Mouse (Mus musculus) forebrain, embryonic 15.5 days (tissue): ENCODE results near the gene Gjb2. TPM values are rescaled to one million over a fixed set of nuclear protein-coding genes. Genes with fewer than 3 reads are reported as not detected.
"Not testable (repeated sequence)": the region's sequence is repeated elsewhere in the genome, so short reads cannot be mapped to it uniquely, and the experiment has no call there.

Experiments
- ATAC-seq: fragments of 200-750 bp; cut with Nextera tagmentation; replicated peaks from 2 replicates; pipeline ENCODE4 v1.8.0; 2017; ENCODE audit warnings: mild to moderate bottlenecking, moderate TSS enrichment, moderate library complexity
- H3K27ac ChIP-seq: fragments of 300-500 bp; sonication (generic); replicated peaks from 2 replicates; pipeline ENCODE4 v1.5.1; 2015; ENCODE audit warnings: mild to moderate bottlenecking, inconsistent platforms
- H3K27me3 ChIP-seq: fragments of 300-500 bp; sonication (generic); 2 replicates; pipeline ENCODE4 v1.6.1; 2015; ENCODE audit warnings: inconsistent platforms
- H3K36me3 ChIP-seq: fragments of 300-500 bp; sonication (generic); 2 replicates; pipeline ENCODE4 v1.6.1; 2015; ENCODE audit warnings: mild to moderate bottlenecking, inconsistent platforms
- H3K4me1 ChIP-seq: fragments of 300-500 bp; sonication (generic); 2 replicates; pipeline ENCODE4 v1.6.1; 2015; ENCODE audit warnings: inconsistent platforms
- H3K4me2 ChIP-seq: fragments of 300-500 bp; sonication (generic); replicated peaks from 2 replicates; pipeline ENCODE4 v1.6.1; 2015; ENCODE audit warnings: mild to moderate bottlenecking, inconsistent platforms
- H3K4me3 ChIP-seq: fragments of 300-500 bp; sonication (generic); 2 replicates; pipeline ENCODE4 v1.5.1; 2015; ENCODE audit warnings: mild to moderate bottlenecking, inconsistent platforms
- H3K9ac ChIP-seq: fragments of 300-500 bp; sonication (generic); replicated peaks from 2 replicates; pipeline ENCODE4 v1.6.1; 2015; ENCODE audit warnings: mild to moderate bottlenecking, inconsistent platforms
- H3K9me3 ChIP-seq: fragments of 300-500 bp; sonication (generic); 2 replicates; pipeline ENCODE4 v1.6.1; 2016; ENCODE audit warnings: inconsistent platforms
- WGBS: fragments of 180-500 bp; shearing (Covaris S2); methylation state at CpG from one replicate; pipeline ENCODE4 v1.1.7; 2015; ENCODE audit warnings: mixed read lengths; 5-methylcytosine and 5-hydroxymethylcytosine counted together
- polyA plus RNA-seq: library from polyadenylated mRNA; unstranded; fragments of >200 nt; fragmentation: Nextera tagmentation; extraction: Ambion mirVana; gene quantifications from 2 replicates; pipeline ENCODE4 v1.2.1, GENCODE M21; 2015

The Gjb2 gene
- polyA plus RNA-seq, 1 experiment from 2014 or later: 5.3 TPM

DNA sequence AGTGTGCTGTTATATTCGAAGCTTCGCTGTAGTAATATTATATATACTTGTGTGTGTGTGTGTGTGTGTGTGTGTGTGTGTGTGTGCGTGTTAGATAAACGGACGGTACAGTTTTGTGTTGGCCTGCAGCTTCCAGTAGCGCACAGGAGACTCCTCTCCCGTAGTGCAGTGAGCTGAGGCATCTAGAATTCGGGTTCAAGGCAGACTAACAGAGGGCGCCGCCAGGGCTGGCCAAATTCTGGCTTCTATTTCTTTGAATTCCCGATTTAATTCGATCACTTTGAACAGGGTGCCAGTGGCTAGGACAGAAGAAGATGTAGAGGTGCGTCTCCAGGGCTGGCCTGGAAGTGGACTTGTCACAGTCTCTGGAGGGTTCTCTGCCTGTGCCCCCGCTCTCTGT, 609 bp upstream of the Gjb2 start:
- WGBS: 12% methylated on average over 14 of the region's 14 CpGs
- Histone ChIP-seq H3K36me3 (no peaks in the 10 kb centered on the region), H3K4me3 (peak overlapping the region; percentile 54; the same call in 1 of the 2 replicates), H3K27ac (no peak overlapping the region), H3K4me1 (peaks cover 18% of the 10 kb centered on the region), H3K27me3 (peaks cover 58% of the 10 kb centered on the region), H3K9ac (no peak overlapping the region), H3K4me2 (peak overlapping the region; percentile 99), H3K9me3 (no peaks in the 10 kb centered on the region)
- no peak for ATAC-seq

DNA sequence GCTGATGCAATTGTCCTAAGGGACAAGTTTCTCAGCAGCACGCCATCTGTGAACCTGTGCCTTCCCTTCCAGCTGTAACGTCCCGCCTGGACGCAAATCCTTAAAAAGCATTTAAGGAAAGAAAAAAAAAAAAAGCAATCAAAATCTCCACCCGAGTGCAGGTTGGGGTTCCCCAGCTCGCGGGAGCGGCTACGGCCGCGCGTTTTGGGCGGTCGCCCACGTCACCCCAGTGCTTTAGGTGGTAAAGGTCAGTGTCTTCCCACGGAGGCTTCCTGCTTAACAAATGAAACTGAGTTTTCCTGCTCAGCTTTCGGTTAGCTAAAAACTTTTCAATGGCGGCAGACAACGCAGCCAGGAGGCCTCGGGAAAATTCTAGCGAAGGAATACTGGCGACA, 794 bp downstream of the Gjb2 start:
- Histone ChIP-seq H3K36me3 (no peaks in the 10 kb centered on the region), H3K4me3 (peak overlapping the region; percentile 54), H3K27ac (no peak overlapping the region), H3K27me3 (peaks cover 58% of the 10 kb centered on the region), H3K4me2 (peak overlapping the region; percentile 99), H3K9ac (peak overlapping the region; percentile 42), H3K9me3 (no peaks in the 10 kb centered on the region), H3K4me1 (peaks cover 18% of the 10 kb centered on the region)
- 3% methylated on average over 22 of the region's 22 CpGs for WGBS
- no peak for ATAC-seq

DNA sequence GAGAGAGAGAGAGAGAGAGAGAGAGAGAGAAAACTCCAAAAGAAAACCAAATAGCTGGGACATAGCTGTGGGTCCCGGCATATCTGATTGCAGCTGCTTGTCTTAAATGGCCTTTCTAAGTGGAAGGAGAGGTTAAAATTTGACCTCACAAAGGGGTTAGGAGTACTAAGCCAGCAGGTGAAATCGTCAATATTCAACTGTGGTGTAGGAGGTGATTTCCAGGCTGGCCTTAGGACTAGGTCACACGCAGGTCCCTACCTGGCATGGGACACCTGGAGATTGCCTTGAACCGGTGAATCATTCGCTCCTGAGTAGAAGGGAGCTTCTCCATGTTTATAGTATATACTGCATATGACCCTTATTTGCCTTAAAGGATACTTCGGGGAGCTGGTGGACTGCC, 1.4 kb downstream of the Gjb2 start:
- WGBS: 55% methylated on average over 6 of the region's 6 CpGs
- Histone ChIP-seq H3K4me2 (no peak overlapping the region), H3K9me3 (no peaks in the 10 kb centered on the region), H3K27ac (no peak overlapping the region), H3K9ac (no peak overlapping the region), H3K4me3 (no peak overlapping the region), H3K27me3 (peaks cover 58% of the 10 kb centered on the region), H3K36me3 (no peaks in the 10 kb centered on the region), H3K4me1 (peaks cover 18% of the 10 kb centered on the region)
- ATAC-seq: no peak

DNA sequence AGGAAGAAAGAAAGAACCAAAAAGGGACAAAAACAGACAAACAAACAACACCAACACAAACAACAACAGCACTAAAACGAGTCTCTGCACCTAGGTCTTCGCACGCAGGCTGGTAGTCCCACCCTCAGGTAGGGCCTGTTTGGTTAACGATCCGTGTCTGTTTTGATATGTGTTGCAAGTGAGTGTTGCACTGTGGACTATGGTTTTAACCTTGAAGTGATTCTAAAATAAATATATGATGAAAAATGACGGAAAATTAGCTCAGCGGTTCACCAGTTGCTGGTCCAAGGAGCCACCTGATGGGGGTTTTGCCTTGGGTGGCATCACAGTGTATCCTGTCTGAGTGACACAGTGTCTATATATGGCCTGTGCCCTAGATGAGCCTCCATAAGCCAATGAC, 2.9 kb downstream of the Gjb2 start:
- H3K9me3 ChIP-seq: no peaks in the 10 kb centered on the region
- H3K4me2 ChIP-seq: no peak overlapping the region
- H3K4me3 ChIP-seq: no peak overlapping the region
- no peak for ATAC-seq
- 92% methylated on average over 7 of the region's 7 CpGs for WGBS
- peaks cover 47% of the 10 kb centered on the region for H3K27me3 ChIP-seq
- peaks cover 18% of the 10 kb centered on the region for H3K4me1 ChIP-seq
- H3K36me3 ChIP-seq: no peaks in the 10 kb centered on the region
- H3K27ac ChIP-seq: no peak overlapping the region
- H3K9ac ChIP-seq: no peak overlapping the region

DNA sequence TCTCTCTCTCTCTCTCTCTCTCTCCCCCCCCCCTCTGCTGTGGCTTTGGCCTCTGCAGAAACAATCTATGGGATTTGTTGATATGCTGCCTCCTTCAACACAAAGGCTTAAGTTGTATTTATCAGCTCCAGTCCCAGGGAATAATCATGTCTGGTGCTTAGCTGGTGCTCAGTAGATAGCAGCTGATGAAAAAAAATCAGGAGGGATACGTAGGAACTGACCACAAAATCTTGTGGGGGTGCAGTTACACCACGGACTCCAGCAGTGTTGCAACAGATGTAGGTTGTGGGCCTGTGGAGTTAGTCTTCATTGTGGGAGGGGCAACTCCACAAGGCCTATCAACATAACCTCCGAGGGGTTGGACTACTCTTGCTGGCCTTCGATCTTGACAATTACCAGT, 8.6 kb downstream of the Gjb2 start:
- no peak for ATAC-seq
- H3K27me3 ChIP-seq: no peaks in the 10 kb centered on the region
- no peaks in the 10 kb centered on the region for H3K36me3 ChIP-seq
- H3K4me1 ChIP-seq: no peaks in the 10 kb centered on the region
- H3K27ac ChIP-seq: no peak overlapping the region
- no peak overlapping the region for H3K9ac ChIP-seq
- no peaks in the 10 kb centered on the region for H3K9me3 ChIP-seq
- no peak overlapping the region for H3K4me2 ChIP-seq
- 85% methylated on average over 4 of the region's 4 CpGs for WGBS
- no peak overlapping the region for H3K4me3 ChIP-seq

DNA sequence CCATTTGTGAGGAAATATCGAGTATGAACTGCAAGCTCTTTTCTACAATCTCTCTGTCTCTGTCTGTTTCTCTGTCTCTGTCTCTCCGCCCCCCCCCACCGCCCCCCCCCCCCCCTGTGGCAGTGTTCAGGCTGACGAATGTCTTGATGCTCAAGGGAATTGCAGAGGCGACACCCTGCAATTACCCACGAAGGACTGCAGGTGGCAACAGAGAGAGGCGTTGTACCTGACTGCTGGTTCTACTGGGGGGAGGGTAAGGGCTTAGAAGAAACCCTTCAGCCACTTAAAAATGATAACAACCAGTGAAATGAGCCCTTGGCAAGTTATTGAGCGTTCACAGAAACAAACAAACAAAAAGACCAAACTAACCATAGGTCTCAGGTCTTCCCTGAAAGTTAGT, 11.5 kb downstream of the Gjb2 start:
- Histone ChIP-seq H3K9me3 (no peaks in the 10 kb centered on the region), H3K4me2 (no peak overlapping the region), H3K4me1 (no peaks in the 10 kb centered on the region), H3K27ac (no peak overlapping the region), H3K9ac (no peak overlapping the region), H3K36me3 (no peaks in the 10 kb centered on the region), H3K4me3 (no peak overlapping the region), H3K27me3 (no peaks in the 10 kb centered on the region)
- WGBS: 6% methylated on average over 8 of the region's 8 CpGs
- ATAC-seq: no peak

DNA sequence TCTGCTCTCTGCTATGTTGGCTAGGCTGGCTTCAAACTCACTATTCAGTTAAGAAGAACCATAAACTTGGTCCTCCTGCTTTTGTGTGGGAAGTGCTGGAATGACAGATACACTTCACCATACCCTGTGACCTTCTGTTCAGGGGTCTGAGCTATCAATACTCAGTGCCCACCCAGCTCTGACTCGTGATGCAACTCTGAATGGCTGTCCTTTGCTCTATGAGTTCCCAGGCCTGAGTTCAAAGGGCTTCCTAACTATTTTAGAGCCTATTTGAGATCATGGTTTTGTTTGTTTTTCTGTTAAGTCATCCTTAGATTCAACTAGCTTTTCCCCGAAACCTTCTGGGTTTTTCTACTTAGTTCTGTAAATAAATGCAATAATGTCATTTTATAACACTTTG, 14.5 kb downstream of the Gjb2 start:
- H3K27ac ChIP-seq: no peak overlapping the region
- no peak overlapping the region for H3K4me2 ChIP-seq
- ATAC-seq: no peak
- H3K9me3 ChIP-seq: no peaks in the 10 kb centered on the region
- no peak overlapping the region for H3K4me3 ChIP-seq
- H3K36me3 ChIP-seq: no peaks in the 10 kb centered on the region
- H3K27me3 ChIP-seq: no peaks in the 10 kb centered on the region
- 63% methylated on average over 2 of the region's 2 CpGs for WGBS
- H3K4me1 ChIP-seq: no peaks in the 10 kb centered on the region
- no peak overlapping the region for H3K9ac ChIP-seq

DNA sequence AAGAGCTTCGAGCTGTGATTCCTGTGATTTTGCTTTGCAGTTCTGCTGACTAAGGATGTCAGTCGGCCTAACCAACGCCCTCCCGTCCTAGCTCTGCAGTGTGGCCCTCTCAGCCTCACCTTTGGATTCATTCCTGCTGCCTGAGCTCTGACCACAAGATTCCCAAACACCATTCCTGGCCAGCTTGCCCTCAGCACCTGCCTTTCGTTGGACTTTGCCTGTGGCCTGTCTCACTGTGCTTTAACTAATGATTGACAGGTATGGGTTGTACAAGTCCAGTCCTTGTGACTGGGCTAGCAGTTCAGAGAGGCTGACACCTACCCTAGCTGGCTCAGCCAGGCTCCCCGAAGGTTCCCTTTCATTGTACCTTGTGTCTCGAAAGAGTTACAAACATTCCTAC, 15.4 kb downstream of the Gjb2 start:
- Histone ChIP-seq H3K9me3 (no peaks in the 10 kb centered on the region), H3K27ac (no peak overlapping the region), H3K9ac (no peak overlapping the region), H3K36me3 (no peaks in the 10 kb centered on the region), H3K27me3 (no peaks in the 10 kb centered on the region), H3K4me2 (no peak overlapping the region), H3K4me3 (no peak overlapping the region), H3K4me1 (no peaks in the 10 kb centered on the region)
- WGBS: 87% methylated on average over 7 of the region's 7 CpGs
- no peak for ATAC-seq

DNA sequence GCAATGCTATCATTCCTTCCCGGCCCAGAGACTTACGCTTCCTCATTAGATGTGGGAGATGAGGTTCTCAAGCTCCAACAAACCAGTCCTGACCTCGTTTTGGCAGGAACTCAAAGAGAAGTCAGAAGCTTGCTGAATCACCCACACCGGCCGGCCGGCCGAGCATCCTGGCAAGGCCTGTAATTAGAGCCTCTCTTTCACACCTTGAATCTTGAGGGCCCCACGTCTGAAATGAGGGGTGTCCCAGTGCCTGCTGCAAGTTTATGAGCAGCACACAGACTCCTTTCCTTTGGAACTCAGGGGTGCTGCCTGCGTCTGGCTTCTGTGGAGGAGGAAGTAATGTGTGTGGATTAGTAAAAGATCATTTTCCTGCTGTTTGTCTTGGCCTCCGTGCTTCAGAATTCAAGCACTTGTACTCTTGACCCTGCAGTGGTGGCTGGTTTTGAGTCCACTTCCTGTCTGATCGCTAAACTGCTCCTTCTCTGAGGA, 20.3 kb downstream of the Gjb2 start:
- no peak for ATAC-seq
- Histone ChIP-seq H3K27me3 (no peaks in the 10 kb centered on the region), H3K4me3 (no peak overlapping the region), H3K4me2 (no peak overlapping the region), H3K36me3 (no peaks in the 10 kb centered on the region), H3K27ac (no peak overlapping the region), H3K9me3 (no peaks in the 10 kb centered on the region), H3K9ac (no peak overlapping the region), H3K4me1 (no peaks in the 10 kb centered on the region)
- WGBS: 67% methylated on average over 11 of the region's 11 CpGs

DNA sequence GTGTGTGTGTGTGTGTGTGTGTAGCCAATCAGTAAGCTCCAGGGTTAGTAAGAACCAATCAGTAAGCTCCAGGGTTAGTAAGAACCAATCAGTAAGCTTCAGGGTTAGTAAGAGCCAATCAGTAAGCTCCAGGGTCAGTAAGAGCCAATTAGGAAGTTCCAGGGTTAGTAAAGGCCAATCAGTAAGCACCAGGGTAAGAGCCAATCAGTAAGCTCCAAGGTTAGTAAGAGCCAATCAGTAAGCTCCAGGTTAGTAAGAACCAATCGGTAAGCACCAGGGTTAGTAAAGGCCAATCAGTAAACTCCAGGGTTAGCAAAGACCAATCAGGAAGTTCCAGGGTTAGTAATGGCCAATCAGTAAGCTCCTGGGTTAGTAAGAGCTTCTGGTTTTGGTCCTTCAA, 21.6 kb downstream of the Gjb2 start:
- 97% methylated on average over 1 of the region's 1 CpGs for WGBS
- Histone ChIP-seq H3K27me3 (no peaks in the 10 kb centered on the region), H3K9ac (no peak overlapping the region), H3K27ac (no peak overlapping the region), H3K9me3 (no peaks in the 10 kb centered on the region), H3K4me2 (no peak overlapping the region), H3K36me3 (no peaks in the 10 kb centered on the region), H3K4me1 (no peaks in the 10 kb centered on the region), H3K4me3 (no peak overlapping the region)
- ATAC-seq: no peak

DNA sequence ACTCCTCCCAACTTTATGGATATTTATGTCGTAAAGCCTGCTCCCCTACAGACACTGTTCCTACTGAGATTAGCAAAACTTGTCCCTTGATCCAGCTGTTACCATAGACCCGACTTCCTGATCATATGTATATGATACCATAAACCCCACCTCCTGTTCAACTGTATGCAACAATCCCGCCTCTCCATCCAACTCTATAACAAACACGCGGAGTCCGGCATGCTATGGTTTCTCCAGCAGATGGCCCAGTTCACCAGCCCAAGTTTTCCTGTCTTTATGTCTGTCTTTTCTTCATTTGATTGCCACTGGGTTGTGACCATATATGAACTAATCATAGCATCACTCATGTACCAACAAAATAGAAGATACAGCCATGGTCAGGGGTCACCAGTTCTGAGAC, 29.0 kb downstream of the Gjb2 start:
- no peaks in the 10 kb centered on the region for H3K4me1 ChIP-seq
- no peak overlapping the region for H3K9ac ChIP-seq
- ATAC-seq: no peak
- H3K27ac ChIP-seq: no peak overlapping the region
- no peaks in the 10 kb centered on the region for H3K36me3 ChIP-seq
- H3K4me2 ChIP-seq: no peak overlapping the region
- no peaks in the 10 kb centered on the region for H3K27me3 ChIP-seq
- H3K9me3 ChIP-seq: no peaks in the 10 kb centered on the region
- H3K4me3 ChIP-seq: no peak overlapping the region
- WGBS: 84% methylated on average over 6 of the region's 6 CpGs

DNA sequence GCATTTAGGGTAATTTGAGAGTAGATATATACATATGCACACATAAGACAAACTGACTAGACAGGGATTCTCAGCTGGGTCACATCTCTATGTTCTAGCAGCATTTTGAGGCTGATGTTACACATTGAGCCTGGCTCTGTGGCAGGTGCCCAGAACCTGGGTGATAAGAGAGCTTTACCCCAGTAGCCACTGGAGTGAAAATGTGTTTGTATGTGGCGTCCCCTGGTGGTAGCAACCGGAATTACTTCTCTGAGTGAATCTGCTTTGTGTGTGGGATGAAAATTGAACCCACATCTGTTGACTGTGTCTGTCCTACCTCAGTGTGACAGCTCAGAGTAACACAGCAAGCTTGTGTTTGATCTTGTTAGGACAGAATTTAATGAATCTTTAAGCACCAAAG, 34.6 kb downstream of the Gjb2 start:
- H3K4me1 ChIP-seq, ATAC-seq, H3K4me3 ChIP-seq, H3K36me3 ChIP-seq, H3K9ac ChIP-seq, H3K4me2 ChIP-seq, H3K27ac ChIP-seq, H3K9me3 ChIP-seq, H3K27me3 ChIP-seq: not testable (repeated sequence)
- 1% methylated on average over 2 of the region's 2 CpGs for WGBS

DNA sequence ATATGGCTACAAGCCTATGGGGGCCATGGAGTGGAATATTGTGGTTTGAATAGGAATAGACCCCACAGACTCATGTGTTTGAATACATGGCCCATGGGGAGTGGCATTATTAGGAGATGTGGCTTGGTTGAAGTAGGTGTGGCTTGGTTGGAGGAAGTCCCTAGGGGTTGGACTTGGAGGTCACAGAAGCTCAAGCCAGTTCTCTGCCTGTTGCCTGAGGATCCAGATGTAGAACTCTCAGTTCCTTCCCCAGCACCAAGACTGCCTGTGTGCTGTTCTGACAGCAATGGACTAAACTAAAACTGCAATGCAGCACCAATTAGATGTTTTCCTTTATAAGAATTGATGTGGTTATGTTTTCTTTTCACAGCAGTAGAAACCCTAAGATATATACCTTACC, 38.4 kb downstream of the Gjb2 start:
- no peak overlapping the region for H3K27ac ChIP-seq
- H3K4me2 ChIP-seq: no peak overlapping the region
- no peak overlapping the region for H3K4me3 ChIP-seq
- no peak overlapping the region for H3K9ac ChIP-seq
- no peaks in the 10 kb centered on the region for H3K9me3 ChIP-seq
- no peaks in the 10 kb centered on the region for H3K27me3 ChIP-seq
- no peaks in the 10 kb centered on the region for H3K4me1 ChIP-seq
- no peaks in the 10 kb centered on the region for H3K36me3 ChIP-seq
- ATAC-seq: no peak
